Mouse (Mus musculus) neural tube, embryonic 11.5 days (tissue): ENCODE measurements around the gene Hrk. TPM values are rescaled to one million over a fixed set of nuclear protein-coding genes. Genes with fewer than 3 reads are reported as not detected.
A peak's percentile ranks its signal among the peaks of the same experiment; 100 is the strongest.

Experiments used
- ATAC-seq: fragments of 200-750 bp; cut with Nextera tagmentation; 2 replicates; pipeline ENCODE4 v1.8.0; 2017; ENCODE audit warnings: moderate number of reproducible peaks, mild to moderate bottlenecking, moderate TSS enrichment, moderate library complexity; ENCODE audit not compliant: insufficient read depth, low FRiP score, low TSS enrichment
- DNase-seq: peaks from one replicate; pipeline ENCODE4 v3.0.0-alpha.2; 2015; ENCODE audit warnings: low spot score
- H3K27ac ChIP-seq: fragments of 300-500 bp; sonication (generic); 2 replicates; pipeline ENCODE4 v1.5.1; 2014; ENCODE audit warnings: low read depth, mild to moderate bottlenecking, low read length
- H3K27me3 ChIP-seq: fragments of 300-500 bp; sonication (generic); 2 replicates; pipeline ENCODE4 v1.6.1; 2014; ENCODE audit warnings: mild to moderate bottlenecking, low read length, mixed read lengths; ENCODE audit not compliant: control insufficient read depth, insufficient read depth
- H3K36me3 ChIP-seq: fragments of 300-500 bp; sonication (generic); 2 replicates; pipeline ENCODE4 v1.6.1; 2014; ENCODE audit warnings: mild to moderate bottlenecking, low read length, moderate library complexity, mixed read lengths; ENCODE audit not compliant: control insufficient read depth, insufficient read depth
- H3K4me1 ChIP-seq: fragments of 300-500 bp; sonication (generic); 2 replicates; pipeline ENCODE4 v1.6.1; 2014; ENCODE audit warnings: low read length, mixed read lengths; ENCODE audit not compliant: control insufficient read depth, insufficient read depth
- H3K4me2 ChIP-seq: fragments of 300-500 bp; sonication (generic); 2 replicates; pipeline ENCODE4 v1.6.1; 2014; ENCODE audit warnings: low read depth, mild to moderate bottlenecking, moderate library complexity
- H3K4me3 ChIP-seq: fragments of 300-500 bp; sonication (generic); 2 replicates; pipeline ENCODE4 v1.5.1; 2014; ENCODE audit warnings: low read depth, low read length
- H3K9ac ChIP-seq: fragments of 300-500 bp; sonication (generic); 2 replicates; pipeline ENCODE4 v1.6.1; 2014; ENCODE audit warnings: mild to moderate bottlenecking, low read length
- H3K9me3 ChIP-seq: fragments of 300-500 bp; sonication (generic); 2 replicates; pipeline ENCODE4 v1.6.1; 2016; ENCODE audit warnings: low read length; ENCODE audit not compliant: control insufficient read depth
- WGBS: fragments of 180-500 bp; shearing (Covaris S2); extraction: QIAGEN DNeasy Blood & Tissue Kit; methylation state at CpG from one replicate; pipeline ENCODE4 v1.1.7; 2014; 5-methylcytosine and 5-hydroxymethylcytosine counted together
- polyA plus RNA-seq: library from polyadenylated mRNA; unstranded; fragments of >200 nt; fragmentation: Nextera tagmentation; extraction: Ambion mirVana; gene quantifications from 2 replicates; pipeline ENCODE4 v1.2.1, GENCODE M21; 2014

The Hrk gene
- polyA plus RNA-seq, result 1.0 and 1.1 TPM in 2 replicates

GRCm38 (mm10) chr5:118164581-118164980, at the start of gene Hrk:
Gene Hrk, plus strand, starts transcription at chr5:118164648.
- ATAC-seq (no peak), DNase-seq (no peak)
- no peaks in the 10 kb centered on the region for H3K36me3 ChIP-seq
- H3K4me1 ChIP-seq, result 0 out of 2 replicates have a peak, but pooled peaks cover under 1% of the 10 kb centered on the region
- no peaks in the 10 kb centered on the region for H3K9me3 ChIP-seq
- H3K4me2 ChIP-seq, result no peak within 1 kb of the TSS
- no peak within 1 kb of the TSS for H3K9ac ChIP-seq
- no peak within 1 kb of the TSS for H3K4me3 ChIP-seq
- WGBS, result 71% methylated on average over 12 of the region's 12 CpGs
- H3K27me3 ChIP-seq, result peaks cover 23% of the 10 kb centered on the region
- no peak within 1 kb of the TSS for H3K27ac ChIP-seq

- no peak overlapping the region for H3K4me2 ChIP-seq
- peak overlapping the region; percentile 29; the same call in 1 of the 2 replicates for H3K27ac ChIP-seq
- no peaks in the 10 kb centered on the region for H3K27me3 ChIP-seq
- H3K4me3 ChIP-seq, result no peak overlapping the region
- ATAC-seq (no peak), DNase-seq (no peak)
- 86% methylated on average over 3 of the region's 3 CpGs for WGBS
- H3K4me1 ChIP-seq, result 0 out of 2 replicates have a peak, but pooled peaks cover 3% of the 10 kb centered on the region
- no peaks in the 10 kb centered on the region for H3K9me3 ChIP-seq
- H3K9ac ChIP-seq, result no peak overlapping the region
- no peaks in the 10 kb centered on the region for H3K36me3 ChIP-seq
These were observed 46.1 kb upstream of the Hrk start for GRCm38 (mm10) chr5:118118351-118118750.

GRCm38 (mm10) chr5:118118922-118119321, 45.5 kb upstream of the Hrk start:
- DNase-seq (no peak), ATAC-seq (no peak)
- H3K36me3 ChIP-seq, result no peaks in the 10 kb centered on the region
- H3K4me1 ChIP-seq, result 0 out of 2 replicates have a peak, but pooled peaks cover 3% of the 10 kb centered on the region
- WGBS, result 84% methylated on average over 5 of the region's 5 CpGs
- H3K9ac ChIP-seq, result no peak overlapping the region
- H3K4me2 ChIP-seq, result no peak overlapping the region
- no peak overlapping the region for H3K4me3 ChIP-seq
- no peaks in the 10 kb centered on the region for H3K27me3 ChIP-seq
- no peaks in the 10 kb centered on the region for H3K9me3 ChIP-seq
- peak overlapping the region; percentile 29; the same call in 1 of the 2 replicates for H3K27ac ChIP-seq

GRCm38 (mm10) chr5:118120670-118121069, 43.8 kb upstream of the Hrk start:
- no peak overlapping the region for H3K27ac ChIP-seq
- H3K4me3 ChIP-seq, result no peak overlapping the region
- 0 out of 2 replicates have a peak, but pooled peaks cover 3% of the 10 kb centered on the region for H3K4me1 ChIP-seq
- H3K36me3 ChIP-seq, result peaks cover 2% of the 10 kb centered on the region; the same call in 1 of the 2 replicates
- no peaks in the 10 kb centered on the region for H3K9me3 ChIP-seq
- WGBS, result 44% methylated on average over 2 of the region's 2 CpGs
- ATAC-seq (no peak), DNase-seq (no peak)
- H3K27me3 ChIP-seq, result no peaks in the 10 kb centered on the region
- no peak overlapping the region for H3K4me2 ChIP-seq
- no peak overlapping the region for H3K9ac ChIP-seq

GRCm38 (mm10) chr5:118121928-118122327, 42.5 kb upstream of the Hrk start:
- Histone ChIP-seq H3K9me3 (no peaks in the 10 kb centered on the region), H3K4me3 (no peak overlapping the region), H3K27me3 (no peaks in the 10 kb centered on the region), H3K27ac (no peak overlapping the region), H3K4me2 (no peak overlapping the region), H3K9ac (no peak overlapping the region), H3K4me1 (no peaks in the 10 kb centered on the region), H3K36me3 (peaks cover 5% of the 10 kb centered on the region; the same call in 1 of the 2 replicates)
- WGBS, result 91% methylated on average over 4 of the region's 4 CpGs
- DNase-seq, result no peak
- no peak for ATAC-seq

- 74% methylated on average over 10 of the region's 10 CpGs for WGBS
- no peak overlapping the region for H3K9ac ChIP-seq
- H3K9me3 ChIP-seq, result no peaks in the 10 kb centered on the region
- peaks cover 7% of the 10 kb centered on the region; the same call in 1 of the 2 replicates for H3K36me3 ChIP-seq
- ATAC-seq (no peak), DNase-seq (no peak)
- no peaks in the 10 kb centered on the region for H3K27me3 ChIP-seq
- no peaks in the 10 kb centered on the region for H3K4me1 ChIP-seq
- no peak overlapping the region for H3K4me2 ChIP-seq
- no peak overlapping the region for H3K4me3 ChIP-seq
- no peak overlapping the region for H3K27ac ChIP-seq
These were observed 41.4 kb upstream of the Hrk start for GRCm38 (mm10) chr5:118123096-118123495.

GRCm38 (mm10) chr5:118126671-118127070, 37.8 kb upstream of the Hrk start:
- Histone ChIP-seq H3K4me1 (no peaks in the 10 kb centered on the region), H3K4me2 (no peak overlapping the region), H3K27ac (no peak overlapping the region), H3K27me3 (no peaks in the 10 kb centered on the region), H3K9ac (no peak overlapping the region), H3K9me3 (no peaks in the 10 kb centered on the region), H3K4me3 (no peak overlapping the region), H3K36me3 (peaks cover 7% of the 10 kb centered on the region; the same call in 1 of the 2 replicates)
- WGBS, result 87% methylated on average over 4 of the region's 4 CpGs
- DNase-seq, result no peak
- ATAC-seq, result no peak

- no peak for DNase-seq
These were observed 36.2 kb upstream of the Hrk start for GRCm38 (mm10) chr5:118128208-118128607.

GRCm38 (mm10) chr5:118128651-118129050, 35.8 kb upstream of the Hrk start:
- H3K4me1 ChIP-seq, result no peaks in the 10 kb centered on the region
- H3K27me3 ChIP-seq, result no peaks in the 10 kb centered on the region
- ATAC-seq (no peak), DNase-seq (no peak)
- H3K4me3 ChIP-seq, result no peak overlapping the region
- H3K9me3 ChIP-seq, result no peaks in the 10 kb centered on the region
- 80% methylated on average over 9 of the region's 9 CpGs for WGBS
- peaks cover 7% of the 10 kb centered on the region; the same call in 1 of the 2 replicates for H3K36me3 ChIP-seq
- H3K9ac ChIP-seq, result no peak overlapping the region
- H3K27ac ChIP-seq, result no peak overlapping the region
- no peak overlapping the region for H3K4me2 ChIP-seq

More at GRCm38 (mm10) chr5:118128208-118128607, 36.2 kb upstream of the Hrk start:
- H3K9me3 ChIP-seq, result no peaks in the 10 kb centered on the region
- 88% methylated on average over 6 of the region's 6 CpGs for WGBS
- H3K9ac ChIP-seq, result no peak overlapping the region
- no peaks in the 10 kb centered on the region for H3K27me3 ChIP-seq
- H3K4me2 ChIP-seq, result no peak overlapping the region
- no peak overlapping the region for H3K27ac ChIP-seq
- peaks cover 7% of the 10 kb centered on the region; the same call in 1 of the 2 replicates for H3K36me3 ChIP-seq
- H3K4me1 ChIP-seq, result no peaks in the 10 kb centered on the region
- H3K4me3 ChIP-seq, result no peak overlapping the region
- no peak for ATAC-seq
